Mouse (Mus musculus): ENCODE measurements around the gene Slain1.

Slain1 gene

DNA sequence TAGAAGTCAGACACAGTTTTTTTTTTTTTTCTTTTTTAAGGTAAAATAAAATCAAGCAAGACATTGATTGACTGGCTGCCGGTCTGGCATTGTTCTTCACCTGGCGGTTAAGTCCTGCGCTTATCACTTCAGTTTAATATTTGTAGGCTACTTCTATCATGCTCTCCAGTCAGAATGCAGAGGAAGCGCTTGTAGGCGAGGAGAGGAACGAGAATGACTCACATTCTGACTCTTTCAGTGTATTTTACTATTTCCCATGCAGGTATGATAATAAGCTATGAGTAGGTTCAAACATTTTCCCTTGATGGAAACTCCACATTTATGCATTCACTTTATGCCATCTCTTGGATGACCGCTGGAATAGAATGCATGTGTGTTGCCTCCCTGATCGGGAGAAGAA, 17.0 kb downstream of the Slain1 start:
- no peak for DNase-seq

DNA sequence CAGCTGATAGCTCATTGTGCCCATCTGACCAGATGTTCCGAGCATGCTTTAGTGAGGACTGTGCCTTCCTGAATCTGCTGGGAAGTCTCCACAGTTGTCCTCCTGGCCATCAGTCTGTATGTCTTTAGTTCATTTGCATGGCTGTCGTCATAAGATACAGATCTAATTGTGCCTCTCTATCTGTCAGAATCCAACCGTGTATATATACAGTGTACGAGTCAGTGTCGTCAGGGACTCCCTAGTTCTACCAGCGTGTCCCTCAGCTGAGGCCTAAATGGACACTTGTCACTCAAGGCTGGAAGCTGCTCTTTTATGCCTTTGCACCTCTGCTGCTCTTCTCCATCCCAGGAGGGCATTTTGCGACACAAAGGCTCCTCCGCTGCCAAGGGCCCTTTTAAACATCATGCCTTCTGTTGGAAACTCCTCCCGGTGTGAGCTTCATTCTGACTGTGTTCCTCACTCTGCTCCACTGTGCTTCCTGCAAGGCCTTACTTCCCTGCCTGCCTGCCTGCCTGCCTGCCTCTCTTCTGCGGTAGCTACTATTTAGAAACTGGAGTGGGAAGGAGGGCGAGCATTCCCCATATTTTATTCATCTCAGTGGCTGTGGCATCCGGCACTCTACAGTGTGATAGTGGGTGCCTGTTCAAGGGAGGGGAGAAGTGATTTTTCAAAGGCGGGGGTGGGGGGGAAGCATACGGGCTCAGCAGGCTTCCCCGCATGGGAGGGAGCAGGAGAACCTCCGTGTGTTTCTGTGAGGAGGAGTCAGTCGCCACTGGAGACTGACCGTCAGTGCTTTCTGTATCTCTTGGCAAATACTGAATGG, 29.6 kb downstream of the Slain1 start:
- no peak for DNase-seq

DNA sequence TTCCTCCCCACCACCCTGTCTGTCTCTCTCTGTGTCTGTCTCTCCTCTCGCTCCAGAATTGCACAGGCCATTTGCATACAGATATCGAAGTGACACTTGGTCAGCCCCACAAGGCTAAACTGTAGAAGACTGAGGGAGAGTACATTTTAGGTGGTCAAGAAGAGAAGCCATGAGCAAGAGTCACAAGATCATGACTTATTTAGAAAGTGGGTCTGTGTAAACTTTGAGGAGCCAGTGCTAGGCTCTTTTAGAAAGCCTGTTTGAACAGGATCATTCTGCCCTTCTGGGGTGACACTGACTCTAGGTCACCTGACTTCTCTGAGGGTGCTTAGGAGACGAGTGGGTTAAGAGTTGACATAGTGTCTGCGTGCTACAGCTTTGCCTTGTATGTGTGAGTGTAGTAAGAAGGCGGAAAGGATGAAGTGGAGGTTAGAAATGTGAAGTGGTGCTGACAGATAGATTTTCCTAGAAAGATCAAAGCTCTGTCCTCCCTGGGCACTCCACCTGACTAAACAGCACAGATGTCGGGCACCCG, 30.3 kb downstream of the Slain1 start:
- DNase-seq, result no peak

DNA sequence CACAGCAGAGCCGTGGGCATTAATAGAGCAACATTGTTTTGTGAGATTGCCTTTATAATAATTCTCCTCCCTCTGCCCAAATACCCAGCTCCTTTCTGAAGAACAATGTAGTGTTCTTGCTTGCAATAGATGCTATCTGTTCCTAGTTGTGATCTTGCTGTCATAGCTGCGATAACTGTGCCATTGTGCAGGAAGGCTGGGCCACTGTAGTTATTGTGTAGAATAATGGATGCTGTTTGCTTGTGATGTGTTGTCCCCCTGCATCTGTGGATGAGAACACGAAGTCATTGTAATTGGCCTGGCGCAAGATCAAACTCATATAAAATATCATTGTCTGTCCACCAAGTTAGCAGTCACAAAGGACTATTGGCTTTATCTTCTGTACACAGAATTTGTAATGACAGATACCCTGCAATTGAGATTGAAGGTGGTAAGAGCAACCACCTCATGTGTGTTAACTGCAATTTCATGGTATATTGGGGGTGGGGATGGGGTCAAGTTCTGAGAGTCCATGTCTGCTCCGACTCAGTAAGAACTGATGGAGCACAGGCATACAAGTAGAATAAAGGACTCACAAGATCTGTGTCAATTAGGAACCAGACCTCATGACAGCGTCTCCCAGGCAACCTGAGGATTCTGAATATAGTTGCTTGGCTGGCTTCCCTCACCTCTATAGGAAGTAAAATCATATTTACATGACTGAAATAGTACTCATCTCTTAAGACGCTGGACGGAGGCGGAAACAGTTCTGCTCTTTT, 32.8 kb downstream of the Slain1 start:
- DNase-seq, result no peak

DNA sequence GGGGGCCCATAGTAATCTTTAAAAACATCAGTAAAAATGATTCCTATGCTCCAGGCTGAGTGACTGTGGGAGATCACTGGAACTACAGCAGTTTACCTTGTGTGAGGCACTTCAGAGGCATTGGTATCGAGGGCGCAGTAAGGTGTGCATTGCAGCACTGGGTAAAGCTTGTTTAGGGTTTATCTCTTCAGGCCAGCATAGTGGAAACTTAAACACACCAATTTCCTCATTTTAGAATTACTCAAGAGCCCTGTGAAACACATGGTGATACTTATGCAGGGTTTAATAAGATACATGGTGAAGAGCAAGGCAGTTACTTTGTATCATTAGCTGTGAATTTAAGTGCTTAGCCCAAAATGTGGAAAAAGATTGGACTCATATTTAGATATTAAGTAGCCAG, 37.0 kb downstream of the Slain1 start:
- DNase-seq, result no peak

DNA sequence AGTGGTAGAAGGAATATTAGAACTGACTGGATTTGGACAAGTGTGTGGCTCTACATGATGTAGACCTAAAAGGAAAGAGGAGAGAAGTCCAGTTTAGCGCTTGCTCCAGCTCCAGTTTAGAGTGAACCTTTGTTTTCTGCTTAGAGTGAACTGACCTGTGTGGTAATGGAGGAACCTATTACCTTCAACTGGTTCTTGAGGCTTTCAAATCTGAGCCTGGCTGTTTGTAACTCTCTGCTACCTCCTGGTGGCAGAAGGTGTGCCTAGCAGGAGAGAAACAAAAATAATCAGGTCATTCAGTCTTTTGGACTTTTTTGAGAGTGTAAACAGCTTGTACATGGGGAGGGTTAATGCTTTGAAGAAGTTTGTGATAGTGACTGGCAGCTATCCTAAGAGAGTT, 44.3 kb downstream of the Slain1 start:
- DNase-seq, result peak in 1 of 2 experiments; percentile 54

DNA sequence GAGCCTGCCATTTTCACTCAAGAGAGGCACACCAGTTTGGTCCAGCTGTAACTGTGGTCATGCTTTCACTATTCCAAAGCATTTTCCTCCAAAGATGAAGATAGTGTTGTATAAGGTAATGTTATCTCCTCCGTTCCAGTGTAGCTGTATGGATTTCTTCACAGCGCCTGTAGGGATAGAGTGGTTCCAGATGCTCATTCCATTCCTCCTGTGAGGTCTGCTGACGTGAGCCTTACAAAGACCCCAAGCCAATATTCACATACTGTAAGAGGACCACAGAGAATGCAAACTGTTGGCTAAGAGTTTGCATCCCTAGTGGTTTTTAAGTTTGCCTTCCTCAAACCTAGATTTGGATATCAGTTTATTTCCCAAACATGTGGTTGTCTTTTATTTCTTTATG, 45.6 kb downstream of the Slain1 start:
- no peak for DNase-seq

DNA sequence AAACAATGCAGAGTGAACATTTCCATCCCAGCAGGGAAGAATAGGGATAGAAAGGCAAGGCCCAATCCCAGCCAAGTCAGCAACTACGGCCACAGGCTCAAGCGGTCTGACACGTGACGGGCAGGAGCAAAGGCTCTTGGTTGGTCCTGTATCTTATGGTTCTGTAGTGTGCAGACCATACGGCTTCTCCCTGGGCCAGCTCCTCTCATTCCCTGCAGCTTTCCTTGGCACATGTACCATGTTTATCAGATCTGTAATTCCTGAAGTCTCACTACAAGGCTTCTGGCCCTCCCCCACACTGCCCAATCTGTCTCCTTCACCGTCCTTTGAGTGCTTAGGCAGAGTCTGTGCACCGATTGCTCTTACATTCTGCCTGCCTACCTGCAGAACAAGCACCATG, 47.1 kb downstream of the Slain1 start:
- DNase-seq, result no peak

DNA sequence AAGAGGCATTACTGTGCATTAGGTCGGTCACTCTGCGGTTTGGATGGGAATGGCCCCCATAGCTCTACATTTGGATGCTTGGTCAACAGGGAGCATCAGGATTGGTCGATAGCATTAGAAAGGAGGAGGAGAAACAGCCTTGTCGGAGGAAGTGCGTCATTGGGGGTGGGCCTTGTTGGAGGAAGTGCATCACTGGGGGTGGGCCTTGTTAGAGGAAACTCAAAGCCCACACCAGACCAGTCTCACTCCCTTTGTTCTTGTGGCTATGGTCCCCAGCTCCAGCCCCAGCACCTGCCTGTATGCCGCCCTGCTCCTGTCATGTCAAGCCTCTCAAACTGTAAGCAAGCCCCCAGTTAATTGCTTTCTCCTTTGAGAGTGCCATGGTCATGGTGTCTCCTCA, 49.3 kb downstream of the Slain1 start:
- no peak for DNase-seq

DNA sequence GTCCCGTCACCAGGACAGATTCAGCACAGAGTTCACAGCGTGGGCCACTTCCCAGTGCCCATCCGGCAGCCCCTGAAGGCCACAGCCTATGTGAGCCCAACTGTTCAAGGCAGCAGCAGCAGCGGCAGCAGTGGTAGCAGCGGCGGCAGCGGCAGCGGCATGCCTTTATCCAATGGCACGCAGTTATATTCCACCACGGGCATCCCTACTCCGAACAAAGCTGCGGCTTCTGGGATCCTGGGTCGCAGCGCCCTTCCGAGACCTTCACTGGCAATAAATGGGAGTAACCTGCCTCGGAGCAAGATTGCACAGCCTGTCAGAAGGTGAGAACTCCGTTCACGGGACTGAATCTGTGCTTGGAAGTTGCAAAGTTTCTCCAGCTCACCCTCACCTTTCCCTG, 52.5 kb downstream of the Slain1 start:
- DNase-seq, result no peak

DNA sequence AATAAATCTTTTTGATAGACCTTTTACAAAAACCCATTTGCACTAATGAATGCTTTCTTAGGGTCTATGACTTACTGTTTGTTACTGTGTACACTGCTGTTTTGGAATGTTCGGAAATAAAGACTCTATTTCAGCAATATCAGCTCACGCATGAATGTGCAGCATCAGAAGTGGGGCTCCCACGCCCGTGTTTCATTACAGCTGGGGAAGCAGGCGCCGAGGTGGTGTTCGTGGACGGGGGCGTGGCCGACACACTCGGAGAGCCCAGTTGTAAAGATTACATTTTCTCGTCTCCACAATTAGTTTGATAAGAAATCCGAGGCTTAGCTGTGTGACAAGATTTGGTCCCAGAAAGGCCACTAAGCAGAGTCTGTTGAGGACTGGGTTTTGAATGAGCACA, 54.7 kb downstream of the Slain1 start:
- no peak for DNase-seq

DNA sequence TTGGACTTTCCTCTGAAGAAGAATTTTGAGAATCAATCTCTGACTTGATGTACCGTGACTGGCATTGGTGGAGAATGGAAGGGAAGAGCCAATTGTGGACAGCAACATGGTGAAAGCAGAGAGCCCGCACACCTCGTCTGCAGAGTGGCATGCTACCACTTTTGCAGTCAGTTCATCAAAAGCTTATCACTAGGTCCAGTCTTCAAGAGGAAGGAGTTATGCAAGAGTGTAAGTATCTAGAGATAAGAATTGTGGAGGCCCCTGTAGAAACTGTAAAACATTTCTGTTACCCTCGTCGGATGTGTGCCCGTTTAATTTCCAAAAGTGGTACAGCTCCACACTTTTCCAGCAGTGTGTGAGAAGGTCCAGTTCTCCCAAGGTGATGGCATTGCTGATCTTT, 56.3 kb downstream of the Slain1 start:
- DNase-seq, result no peak

DNA sequence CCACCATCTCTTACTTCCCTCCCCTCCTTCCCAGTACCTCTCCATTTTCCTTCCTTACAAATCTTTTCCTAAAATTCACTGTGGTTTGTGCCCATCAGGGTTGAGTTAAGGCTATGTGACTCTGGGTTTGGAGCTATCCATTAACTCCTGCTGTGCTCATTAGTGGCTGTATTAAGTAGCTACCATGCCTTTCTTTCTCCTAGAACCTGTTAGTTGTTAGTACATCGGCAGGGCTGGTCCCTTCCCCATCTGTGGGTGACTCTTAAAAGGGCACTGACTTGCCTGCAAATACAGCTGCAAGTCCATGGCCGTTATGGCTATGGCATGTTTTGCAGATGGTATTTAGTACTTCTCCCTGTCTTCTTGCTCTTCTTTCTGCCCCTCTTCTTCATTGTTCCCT, 58.6 kb downstream of the Slain1 start:
- no peak for DNase-seq

DNA sequence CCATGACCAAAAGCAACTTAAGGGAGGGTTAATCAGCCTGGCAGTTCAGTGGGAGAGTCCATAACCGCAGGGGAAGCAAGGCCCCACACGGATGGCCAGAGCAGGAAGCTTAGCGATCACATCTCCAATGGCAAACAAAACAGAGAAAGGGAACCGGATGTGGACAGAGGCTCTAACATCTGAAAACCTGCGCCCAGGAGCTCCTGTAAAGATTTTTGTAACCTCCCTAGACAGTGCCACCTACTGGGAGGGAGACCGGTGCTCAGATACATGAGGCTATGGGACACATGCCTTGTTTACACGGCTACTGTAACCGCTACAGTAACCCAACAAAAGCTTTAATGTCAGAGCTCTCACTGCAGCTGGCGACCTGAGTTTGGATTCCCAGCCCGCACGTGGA, 59.2 kb downstream of the Slain1 start:
- no peak for DNase-seq

DNA sequence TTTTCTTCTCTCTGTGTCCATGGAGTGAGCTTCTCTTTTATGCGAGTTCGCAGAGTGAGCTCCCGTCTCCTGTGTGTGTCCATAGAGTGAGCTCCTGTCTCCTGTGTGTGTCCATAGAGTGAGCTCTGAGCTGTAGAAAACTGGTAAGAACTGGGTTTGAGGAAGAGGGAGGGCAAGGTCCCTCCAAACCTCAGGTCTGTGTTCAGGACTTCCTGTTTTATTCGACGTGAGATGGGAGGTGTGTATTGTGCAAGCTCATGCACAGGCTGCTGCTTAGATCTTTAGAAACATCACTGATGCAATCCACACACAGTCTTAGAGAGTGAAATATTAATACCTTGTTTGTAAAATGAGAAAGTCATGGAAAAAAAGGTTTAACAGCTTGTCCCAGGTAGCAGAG, 63.0 kb downstream of the Slain1 start:
- DNase-seq, result no peak

DNA sequence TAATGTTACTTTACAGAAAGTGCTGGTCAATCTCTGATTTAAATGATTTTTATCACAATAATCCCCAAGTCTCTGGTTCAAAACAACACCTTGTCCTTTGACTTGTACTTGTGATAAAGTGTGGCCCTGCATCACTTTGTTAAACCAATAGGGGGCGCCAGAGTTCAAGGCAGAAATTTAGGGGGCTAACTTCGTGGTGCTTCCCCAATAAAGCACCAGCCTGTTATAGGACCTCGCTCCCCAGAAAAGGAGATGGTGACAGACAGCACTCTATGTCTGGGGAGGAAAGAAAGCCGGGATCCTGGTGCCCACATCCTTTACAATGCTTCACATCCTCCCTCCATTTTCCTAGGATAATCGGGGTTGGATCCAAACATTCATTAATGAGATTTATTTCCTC, 67.5 kb downstream of the Slain1 start:
- peak in 1 of 2 experiments; percentile 29 for DNase-seq

DNA sequence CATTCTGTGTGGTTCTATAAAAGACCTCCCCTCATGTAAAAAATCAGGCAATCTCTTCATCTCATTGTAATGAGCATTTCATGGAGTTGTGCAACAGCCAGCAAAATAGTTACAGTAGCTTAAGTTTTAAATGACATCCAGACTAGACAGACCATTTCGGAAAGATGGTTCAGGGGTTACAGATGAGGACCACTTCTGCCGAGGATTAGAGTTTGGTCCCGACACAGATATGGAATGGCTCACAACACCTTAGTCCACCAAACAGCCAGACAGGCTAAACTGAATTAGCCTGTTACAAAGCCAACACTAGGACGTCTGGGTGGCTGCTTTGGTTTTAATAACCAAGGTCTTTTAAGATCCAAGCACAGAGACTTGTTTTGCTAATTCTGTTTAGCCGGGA, 68.0 kb downstream of the Slain1 start:
- DNase-seq, result no peak

DNA sequence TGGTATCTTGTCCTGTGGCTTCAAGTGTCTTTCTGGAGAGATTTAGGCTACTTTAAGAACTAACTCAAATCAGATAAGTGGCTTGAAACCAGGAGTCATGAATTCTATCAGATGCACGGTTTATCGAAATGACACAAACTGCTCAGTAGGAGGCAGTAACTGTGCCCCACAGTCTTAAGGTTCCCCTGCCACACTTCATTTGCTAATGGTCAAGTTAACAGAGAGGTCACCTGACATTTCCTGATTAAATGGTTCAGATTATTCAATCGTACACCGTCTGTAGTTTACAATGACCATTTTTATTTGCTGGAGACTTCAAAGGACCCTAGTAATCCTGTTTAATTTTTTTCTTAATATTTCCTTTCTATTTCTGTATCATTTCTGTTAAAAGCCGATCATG, 68.4 kb downstream of the Slain1 start:
- no peak for DNase-seq

DNA sequence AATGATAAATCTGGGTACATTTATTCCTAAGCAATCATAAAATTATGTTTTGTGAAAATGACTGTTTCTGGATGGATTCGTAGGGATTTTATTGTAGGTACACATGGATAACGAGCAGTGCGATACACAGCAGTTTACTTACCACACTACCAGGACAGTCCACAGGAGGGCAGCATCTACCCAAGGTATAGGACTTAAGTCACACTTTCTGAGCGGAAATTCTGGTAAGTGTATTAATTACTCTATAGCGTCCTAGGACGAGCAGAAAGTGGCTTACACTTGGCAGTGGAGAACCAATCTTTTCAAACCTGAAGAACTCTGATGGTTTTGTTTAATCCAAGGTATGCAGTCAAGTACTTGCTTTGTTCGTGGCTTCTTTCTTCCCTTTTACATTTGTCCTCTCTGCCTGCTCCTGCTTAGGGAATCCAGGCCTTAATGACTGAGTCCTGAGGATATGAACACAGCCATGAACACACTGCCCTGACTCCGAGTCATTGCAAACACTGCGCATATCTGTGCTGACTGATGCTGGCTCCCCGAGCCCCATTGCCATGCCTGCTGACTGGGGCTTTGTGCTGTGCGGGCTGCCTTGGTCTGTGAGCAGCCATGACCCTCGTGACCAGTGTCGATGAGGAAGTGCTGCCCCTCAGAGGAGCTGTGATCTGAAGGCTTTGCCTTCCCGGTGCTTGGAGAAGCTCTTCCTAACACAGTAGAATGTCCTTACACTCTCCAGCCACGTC, 69.0 kb downstream of the Slain1 start:
- DNase-seq, result peak; percentile 56 to 86

DNA sequence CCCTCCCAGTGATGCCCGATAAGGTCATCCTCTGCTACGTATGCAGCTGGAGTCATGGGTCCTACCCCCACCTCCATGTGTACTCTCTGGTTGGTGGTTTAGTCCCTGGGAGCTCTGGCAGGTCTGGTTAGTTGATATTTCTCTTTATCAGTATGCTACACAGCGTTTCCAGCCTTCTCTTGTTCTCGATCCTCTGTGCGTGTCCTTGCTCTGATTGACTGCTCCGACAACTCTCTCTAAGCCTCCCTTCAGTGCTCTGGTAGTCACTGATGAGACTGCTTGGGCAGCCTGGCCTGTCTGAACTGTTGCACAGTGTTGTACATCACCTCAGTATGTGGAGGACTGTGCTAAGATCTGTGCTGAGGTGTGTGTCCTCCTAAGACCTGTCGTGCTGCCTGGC, 70.1 kb downstream of the Slain1 start:
- no peak for DNase-seq

DNA sequence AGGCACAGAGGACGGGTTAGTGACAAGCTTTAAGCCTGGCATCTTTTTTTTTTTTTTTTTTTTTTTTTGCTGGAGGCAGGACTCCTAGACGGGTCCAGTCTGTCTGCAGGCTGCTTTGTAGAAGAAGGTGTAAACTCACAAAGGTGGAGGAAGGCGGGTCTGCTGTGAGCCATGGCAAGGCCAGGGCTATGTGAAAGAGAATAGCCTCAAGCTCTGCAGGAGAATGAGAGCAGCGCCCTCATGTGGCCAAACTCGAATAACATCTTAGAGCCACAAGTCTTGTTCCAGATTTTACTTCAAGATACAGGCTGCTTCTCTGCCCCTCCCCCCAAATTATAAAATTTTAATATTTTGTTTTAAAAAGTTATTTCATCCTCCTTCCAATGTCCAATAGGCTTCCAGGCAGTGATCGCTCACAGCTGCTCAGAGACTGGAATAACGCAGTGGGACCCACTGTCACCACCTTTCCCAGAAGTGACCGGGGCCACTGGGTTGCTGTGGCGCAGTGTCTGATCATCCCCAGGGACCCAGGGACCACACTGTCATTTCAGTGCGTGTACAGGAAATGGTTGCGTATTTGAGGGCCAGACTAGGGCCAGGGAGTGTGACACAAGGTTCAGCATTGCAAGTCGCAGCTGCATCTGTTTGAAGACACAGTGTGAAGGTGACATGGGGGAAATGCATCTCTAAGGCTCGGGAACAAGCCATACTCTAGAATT, 70.8 kb downstream of the Slain1 start:
- DNase-seq, result peak in 1 of 2 experiments; percentile 63

DNA sequence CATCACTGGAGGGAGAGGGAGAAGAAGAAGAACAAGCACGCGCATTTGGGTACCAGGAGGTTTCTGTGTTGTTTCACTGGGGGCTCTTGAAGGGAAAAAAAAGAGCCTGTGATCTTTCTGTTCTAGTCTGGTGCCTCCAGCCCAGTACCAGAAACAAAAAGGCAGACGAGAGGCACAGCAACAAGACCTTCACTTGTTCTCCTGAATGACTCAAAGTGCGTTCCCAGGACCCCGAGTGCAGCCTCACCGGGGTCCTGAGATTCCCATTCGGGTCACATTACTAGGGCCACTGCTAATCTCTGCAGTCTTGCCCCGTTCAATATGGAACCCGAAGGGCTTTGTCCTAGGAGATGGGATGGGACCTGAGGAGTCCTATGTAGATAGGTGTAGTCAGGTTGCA, 73.3 kb downstream of the Slain1 start:
- DNase-seq, result no peak

DNA sequence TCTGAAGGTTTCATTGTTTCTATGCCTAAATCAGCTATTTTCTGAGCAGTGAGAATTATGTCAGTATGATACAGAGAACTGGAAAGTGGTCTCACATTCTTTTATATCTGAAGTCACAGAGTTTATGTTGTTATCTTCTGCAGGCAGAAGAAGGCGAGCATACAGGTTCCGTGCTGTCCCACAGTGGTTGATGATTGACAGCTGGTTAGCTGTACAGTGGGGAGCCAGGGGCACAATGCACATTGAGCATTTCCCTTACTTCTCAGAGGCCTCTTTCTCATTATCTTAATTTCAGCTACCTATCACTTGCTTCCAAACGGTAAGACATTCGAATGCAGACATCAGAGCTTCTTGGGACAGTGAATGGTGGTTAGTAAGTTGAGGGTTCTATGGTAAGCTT, 73.8 kb downstream of the Slain1 start:
- no peak for DNase-seq
